Mouse (Mus musculus): ENCODE measurements around the gene Syngr2.

- TF ChIP-seq GATA1 (IDR thresholded peaks at IDR 0.05; ENCODE audit: low read length) (no peak), TAL1 (IDR thresholded peaks at IDR 0.05; ENCODE audit: low read length) (no peak)
Measured at GRCm38 (mm10) chr11:117819095-117819494, 9.6 kb downstream of the Syngr2 start.
